Mouse (Mus musculus): Measurements from ENCODE around the gene 0610012G03Rik. TPM values are rescaled to one million over a fixed set of nuclear protein-coding genes. Genes with fewer than 3 reads are reported as not detected.
"Not testable (repeated sequence)": the region's sequence is repeated elsewhere in the genome, so short reads cannot be mapped to it uniquely, and the experiment has no call there.

0610012G03Rik gene
- 90.3 and 91.4 TPM in 2 replicates for polyA plus RNA-seq (2016; fragmentation: Nextera tagmentation; extraction: Ambion mirVana)

- WGBS: under 1% methylated on average over 55 of the region's 55 CpGs
- ATAC-seq (ENCODE audit: insufficient number of reproducible peaks, low FRiP score): peak; percentile 88
- H3K9ac ChIP-seq: peak within 1 kb of the TSS; percentile 94
- peak within 1 kb of the TSS; percentile 84 for H3K4me3 ChIP-seq
- no peaks in the 10 kb centered on the region for H3K27me3 ChIP-seq (replicated peaks)
- peak within 1 kb of the TSS; percentile 93 for H3K4me2 ChIP-seq
- H3K36me3 ChIP-seq: peaks cover 39% of the 10 kb centered on the region
- H3K9me3 ChIP-seq (replicated peaks): no peaks in the 10 kb centered on the region
- peak within 1 kb of the TSS; percentile 96 for H3K27ac ChIP-seq (ENCODE audit: poor library complexity, severe bottlenecking)
- H3K4me1 ChIP-seq (replicated peaks): peaks cover 35% of the 10 kb centered on the region
Observed at GRCm38 (mm10) chr16:31948345-31948774, at the start of gene 0610012G03Rik, which contains the start of gene Ncbp2. Gene 0610012G03Rik, minus strand, starts transcription at chr16:31948494. Gene Ncbp2, plus strand, starts transcription at chr16:31948513.

DNA sequence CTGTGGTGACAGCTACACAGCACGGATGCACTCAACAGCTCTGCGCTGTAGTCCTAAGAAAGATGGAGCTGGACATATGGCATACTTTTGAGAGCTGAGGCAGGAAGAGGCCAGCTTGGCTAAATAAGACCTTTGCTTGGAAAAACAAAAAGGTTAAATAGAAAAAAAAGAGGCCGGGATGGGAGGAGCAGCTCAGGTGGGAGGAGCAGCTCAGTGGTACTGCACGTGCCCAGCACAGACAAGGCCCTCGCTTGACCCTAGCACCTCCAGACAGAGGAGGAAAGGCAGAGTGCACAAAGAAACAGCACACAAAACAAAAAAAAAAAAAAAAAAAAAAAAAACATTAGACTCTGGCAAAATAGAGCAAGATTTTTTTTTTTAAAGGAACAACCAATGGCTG lies 48.1 kb upstream of the 0610012G03Rik start:
- ATAC-seq (ENCODE audit: insufficient number of reproducible peaks, low FRiP score): no peak
- H3K4me2 ChIP-seq: no peak overlapping the region
- H3K36me3 ChIP-seq: peaks cover 42% of the 10 kb centered on the region
- H3K9ac ChIP-seq: no peak overlapping the region
- H3K4me1 ChIP-seq (replicated peaks): 0 out of 2 replicates have a peak, but pooled peaks cover under 1% of the 10 kb centered on the region
- H3K27me3 ChIP-seq (replicated peaks): no peaks in the 10 kb centered on the region
- WGBS: 85% methylated on average over 5 of the region's 5 CpGs
- no peaks in the 10 kb centered on the region for H3K9me3 ChIP-seq (replicated peaks)
- no peak overlapping the region for H3K4me3 ChIP-seq
- H3K27ac ChIP-seq (ENCODE audit: poor library complexity, severe bottlenecking): no peak overlapping the region

DNA sequence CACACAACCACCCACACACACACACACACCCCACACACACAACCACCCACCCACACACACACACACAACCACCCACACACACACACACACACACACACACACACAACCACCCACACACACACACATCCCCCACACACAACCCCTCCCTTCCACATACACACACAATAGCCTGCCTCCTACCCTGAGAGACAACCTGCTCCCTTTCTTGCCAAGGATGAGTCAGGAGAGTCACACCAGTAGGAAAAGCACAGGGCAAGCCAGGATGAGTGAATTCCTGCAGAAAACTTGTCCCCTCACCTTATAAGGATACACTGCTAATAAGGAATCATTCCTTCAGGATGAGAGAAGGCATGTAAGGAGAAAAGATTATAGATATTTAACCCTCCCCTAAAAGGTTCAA lies 45.7 kb upstream of the 0610012G03Rik start:
- Histone ChIP-seq H3K36me3 (peaks cover 49% of the 10 kb centered on the region), H3K4me1 (replicated peaks) (no peaks in the 10 kb centered on the region), H3K9ac (no peak overlapping the region), H3K9me3 (replicated peaks) (no peaks in the 10 kb centered on the region), H3K27me3 (replicated peaks) (no peaks in the 10 kb centered on the region), H3K4me3 (no peak overlapping the region), H3K4me2 (no peak overlapping the region), H3K27ac (ENCODE audit: poor library complexity, severe bottlenecking) (no peak overlapping the region)
- ATAC-seq (ENCODE audit: insufficient number of reproducible peaks, low FRiP score): no peak

- no peak overlapping the region for H3K4me2 ChIP-seq
- no peaks in the 10 kb centered on the region for H3K9me3 ChIP-seq (replicated peaks)
- no peaks in the 10 kb centered on the region for H3K4me1 ChIP-seq (replicated peaks)
- peaks cover 54% of the 10 kb centered on the region for H3K36me3 ChIP-seq
- H3K9ac ChIP-seq: no peak overlapping the region
- ATAC-seq (ENCODE audit: insufficient number of reproducible peaks, low FRiP score): no peak
- WGBS: 96% methylated on average over 4 of the region's 4 CpGs
- H3K4me3 ChIP-seq: no peak overlapping the region
- no peak overlapping the region for H3K27ac ChIP-seq (ENCODE audit: poor library complexity, severe bottlenecking)
- no peaks in the 10 kb centered on the region for H3K27me3 ChIP-seq (replicated peaks)
Observed at GRCm38 (mm10) chr16:31993195-31993594, 44.9 kb upstream of the 0610012G03Rik start.

GRCm38 (mm10) chr16:31992039-31992438 lies 43.7 kb upstream of the 0610012G03Rik start:
- H3K36me3 ChIP-seq: peaks cover 63% of the 10 kb centered on the region
- H3K9ac ChIP-seq: no peak overlapping the region
- no peak overlapping the region for H3K27ac ChIP-seq (ENCODE audit: poor library complexity, severe bottlenecking)
- no peaks in the 10 kb centered on the region for H3K9me3 ChIP-seq (replicated peaks)
- WGBS: 39% methylated on average over 1 of the region's 1 CpGs
- H3K4me1 ChIP-seq (replicated peaks): no peaks in the 10 kb centered on the region
- H3K27me3 ChIP-seq (replicated peaks): no peaks in the 10 kb centered on the region
- H3K4me2 ChIP-seq: no peak overlapping the region
- H3K4me3 ChIP-seq: no peak overlapping the region
- ATAC-seq (ENCODE audit: insufficient number of reproducible peaks, low FRiP score): no peak

GRCm38 (mm10) chr16:31980946-31981345 lies 32.7 kb upstream of the 0610012G03Rik start:
- Histone ChIP-seq H3K9me3 (replicated peaks) (no peaks in the 10 kb centered on the region), H3K27me3 (replicated peaks) (no peaks in the 10 kb centered on the region)
- ATAC-seq (ENCODE audit: insufficient number of reproducible peaks, low FRiP score): no peak

GRCm38 (mm10) chr16:31979501-31979900 lies 31.2 kb upstream of the 0610012G03Rik start:
- H3K36me3 ChIP-seq: peaks cover 67% of the 10 kb centered on the region
- WGBS: 87% methylated on average over 3 of the region's 3 CpGs

More at GRCm38 (mm10) chr16:31980946-31981345, 32.7 kb upstream of the 0610012G03Rik start:
- Histone ChIP-seq H3K9ac (no peak overlapping the region), H3K36me3 (peaks cover 58% of the 10 kb centered on the region), H3K4me2 (no peak overlapping the region), H3K4me1 (replicated peaks) (no peaks in the 10 kb centered on the region), H3K27ac (ENCODE audit: poor library complexity, severe bottlenecking) (no peak overlapping the region), H3K4me3 (no peak overlapping the region)
- WGBS: 82% methylated on average over 5 of the region's 5 CpGs

GRCm38 (mm10) chr16:31975258-31975657 lies 27.0 kb upstream of the 0610012G03Rik start:
- Histone ChIP-seq H3K36me3 (peaks cover 74% of the 10 kb centered on the region), H3K9me3 (replicated peaks) (no peaks in the 10 kb centered on the region), H3K9ac (no peak overlapping the region), H3K4me3 (no peak overlapping the region), H3K27ac (ENCODE audit: poor library complexity, severe bottlenecking) (no peak overlapping the region), H3K4me1 (replicated peaks) (no peaks in the 10 kb centered on the region), H3K27me3 (replicated peaks) (no peaks in the 10 kb centered on the region), H3K4me2 (no peak overlapping the region)
- no peak for ATAC-seq (ENCODE audit: insufficient number of reproducible peaks, low FRiP score)
- WGBS: 88% methylated on average over 4 of the region's 4 CpGs

More at GRCm38 (mm10) chr16:31979501-31979900, 31.2 kb upstream of the 0610012G03Rik start:
- H3K27ac ChIP-seq (ENCODE audit: poor library complexity, severe bottlenecking): no peak overlapping the region
- no peaks in the 10 kb centered on the region for H3K4me1 ChIP-seq (replicated peaks)
- no peaks in the 10 kb centered on the region for H3K9me3 ChIP-seq (replicated peaks)
- no peak overlapping the region for H3K4me3 ChIP-seq
- ATAC-seq (ENCODE audit: insufficient number of reproducible peaks, low FRiP score): no peak
- H3K27me3 ChIP-seq (replicated peaks): no peaks in the 10 kb centered on the region
- H3K9ac ChIP-seq: no peak overlapping the region
- no peak overlapping the region for H3K4me2 ChIP-seq

- H3K36me3 ChIP-seq: peaks cover 76% of the 10 kb centered on the region
- no peak for ATAC-seq (ENCODE audit: insufficient number of reproducible peaks, low FRiP score)
- no peak overlapping the region for H3K4me3 ChIP-seq
- no peaks in the 10 kb centered on the region for H3K9me3 ChIP-seq (replicated peaks)
- H3K27ac ChIP-seq (ENCODE audit: poor library complexity, severe bottlenecking): no peak overlapping the region
- no peak overlapping the region for H3K9ac ChIP-seq
- no peaks in the 10 kb centered on the region for H3K4me1 ChIP-seq (replicated peaks)
- 88% methylated on average over 7 of the region's 7 CpGs for WGBS
- no peaks in the 10 kb centered on the region for H3K27me3 ChIP-seq (replicated peaks)
- H3K4me2 ChIP-seq: no peak overlapping the region
Observed at GRCm38 (mm10) chr16:31963224-31963623, 14.9 kb upstream of the 0610012G03Rik start.

- peak; percentile 54; the same call in 1 of the 2 replicates for ATAC-seq (ENCODE audit: insufficient number of reproducible peaks, low FRiP score)
- Histone ChIP-seq H3K27me3 (replicated peaks) (no peaks in the 10 kb centered on the region), H3K27ac (ENCODE audit: poor library complexity, severe bottlenecking) (peak overlapping the region; percentile 96)
Observed at GRCm38 (mm10) chr16:31947901-31948316, 385 bp downstream of the 0610012G03Rik start.

DNA sequence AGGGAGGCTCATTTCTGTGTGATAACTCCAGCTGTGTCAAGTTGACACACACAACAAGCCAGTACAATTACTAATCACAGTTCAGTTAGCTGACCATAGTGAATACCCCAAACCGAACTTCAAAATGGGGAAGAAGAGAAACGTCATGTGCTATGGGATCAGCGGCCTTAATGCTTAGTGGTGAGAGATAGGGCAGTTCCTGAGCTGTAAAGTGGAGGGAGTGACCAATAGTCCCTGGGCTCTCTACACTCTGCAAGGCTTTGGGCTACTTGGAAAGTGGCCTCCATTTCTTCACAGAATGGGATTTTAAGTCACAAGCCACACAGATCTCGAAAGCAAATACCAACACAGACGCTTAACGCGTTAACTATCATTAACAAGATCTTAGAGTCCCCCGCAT lies 961 bp downstream of the 0610012G03Rik start:
- peaks cover 36% of the 10 kb centered on the region for H3K36me3 ChIP-seq
- ATAC-seq (ENCODE audit: insufficient number of reproducible peaks, low FRiP score): no peak
- H3K9me3 ChIP-seq (replicated peaks): no peaks in the 10 kb centered on the region
- peak overlapping the region; percentile 96; the same call in 1 of the 2 replicates for H3K27ac ChIP-seq (ENCODE audit: poor library complexity, severe bottlenecking)
- peak overlapping the region; percentile 84 for H3K4me3 ChIP-seq
- peak overlapping the region; percentile 94 for H3K9ac ChIP-seq
- peak overlapping the region; percentile 93 for H3K4me2 ChIP-seq
- no peaks in the 10 kb centered on the region for H3K27me3 ChIP-seq (replicated peaks)
- peaks cover 35% of the 10 kb centered on the region for H3K4me1 ChIP-seq (replicated peaks)
- WGBS: 23% methylated on average over 8 of the region's 8 CpGs

More at GRCm38 (mm10) chr16:31947901-31948316, 385 bp downstream of the 0610012G03Rik start:
- Histone ChIP-seq H3K36me3 (peaks cover 39% of the 10 kb centered on the region), H3K4me1 (replicated peaks) (peaks cover 35% of the 10 kb centered on the region), H3K4me2 (peak overlapping the region; percentile 93), H3K9ac (peak overlapping the region; percentile 94), H3K4me3 (peak overlapping the region; percentile 84), H3K9me3 (replicated peaks) (no peaks in the 10 kb centered on the region)
- WGBS: under 1% methylated on average over 38 of the region's 38 CpGs

DNA sequence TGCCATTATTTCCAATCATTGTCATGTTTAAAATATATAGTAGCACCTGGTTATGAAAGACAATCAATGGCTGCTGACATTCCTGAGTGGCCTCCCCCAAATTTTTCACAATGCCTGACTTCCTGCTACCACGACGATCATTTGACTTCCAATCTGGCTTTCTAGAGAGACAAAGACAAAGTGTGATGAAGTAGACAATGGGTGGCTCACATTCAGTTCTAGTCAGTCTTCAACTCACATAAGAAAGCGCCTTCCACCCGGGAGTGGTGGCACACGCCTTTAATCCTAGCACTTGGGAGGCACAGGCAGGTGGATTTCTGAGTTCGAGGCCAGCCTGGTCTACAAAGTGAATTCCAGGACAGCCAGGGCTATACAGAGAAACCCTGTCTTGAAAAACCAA lies 2.3 kb downstream of the 0610012G03Rik start:
- peak overlapping the region; percentile 84; the same call in 1 of the 2 replicates for H3K4me3 ChIP-seq
- H3K4me2 ChIP-seq; H3K27ac ChIP-seq (ENCODE audit: poor library complexity, severe bottlenecking); H3K9me3 ChIP-seq (replicated peaks); H3K9ac ChIP-seq; H3K27me3 ChIP-seq (replicated peaks); ATAC-seq (ENCODE audit: insufficient number of reproducible peaks, low FRiP score): not testable (repeated sequence)
- H3K4me1 ChIP-seq (replicated peaks): peaks cover 35% of the 10 kb centered on the region
- 85% methylated on average over 6 of the region's 6 CpGs for WGBS
- peaks cover 22% of the 10 kb centered on the region for H3K36me3 ChIP-seq
